10 mouse cellular contexts compared by ENCODE assay signal in the genomic region with DNA sequence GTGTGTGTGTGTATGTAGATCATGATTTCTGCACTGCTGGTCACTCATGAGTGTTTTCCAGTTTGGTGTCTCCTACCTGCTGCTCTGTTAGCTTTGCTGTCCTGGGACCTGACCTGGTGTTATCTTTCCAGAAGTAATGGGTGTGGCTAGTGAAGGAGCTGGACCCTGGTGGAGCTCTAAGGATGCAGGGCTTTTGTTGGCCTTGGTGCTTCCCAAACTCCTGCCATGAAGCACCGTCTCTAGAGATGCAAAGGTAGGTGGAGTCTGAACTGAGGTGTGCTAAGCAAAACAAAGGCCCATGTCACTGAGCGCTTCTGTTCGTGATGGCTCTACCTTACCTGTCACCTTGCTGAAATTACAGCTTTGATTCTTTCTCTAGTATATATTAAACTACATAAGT.
"Had no signal": no experiment of that assay in that cellular context is flagged by ENCODE, and none has a peak within 500 bp of the region (broad histone marks: within the 10 kb centered on the region; RNA-seq: fewer than 3 reads in every experiment).

No protein-coding gene starts in this region.

- H3K27me3 ChIP-seq: liver, embryonic 15.5 days; neural tube, embryonic 12.5 days had no signal

- H3K9me3 ChIP-seq: liver, embryonic 15.5 days had no signal

- H3K27ac ChIP-seq: liver, embryonic 15.5 days; neural tube, embryonic 12.5 days had no signal

- H3K9ac ChIP-seq: liver, embryonic 15.5 days; neural tube, embryonic 12.5 days had no signal

- H3K4me2 ChIP-seq: liver, embryonic 11.5 days; liver, embryonic 15.5 days; neural tube, embryonic 12.5 days had no signal

- H3K36me3 ChIP-seq: liver, embryonic 15.5 days; neural tube, embryonic 12.5 days had no signal

- H3K4me3 ChIP-seq: liver, embryonic 15.5 days; neural tube, embryonic 12.5 days had no signal

- DNase-seq: left cerebral cortex, postnatal 4 days; lung, adult 2 months; midbrain, embryonic 14.5 days; right cerebral cortex, postnatal 4 days; spleen, adult 18-20 months; thymus, adult 2 months; thymus, postnatal 36 days had no signal

- H3K4me1 ChIP-seq: liver, embryonic 15.5 days had no signal
